Mouse (Mus musculus): ENCODE measurements around the gene Aox2. TPM values are rescaled to one million over a fixed set of nuclear protein-coding genes. Genes with fewer than 3 reads are reported as not detected.
"Not testable (repeated sequence)": the region's sequence is repeated elsewhere in the genome, so short reads cannot be mapped to it uniquely, and the experiment has no call there.

Aox2 gene
- polyA plus RNA-seq, 1 experiment from 2014 or later, result 2.9 TPM

DNA sequence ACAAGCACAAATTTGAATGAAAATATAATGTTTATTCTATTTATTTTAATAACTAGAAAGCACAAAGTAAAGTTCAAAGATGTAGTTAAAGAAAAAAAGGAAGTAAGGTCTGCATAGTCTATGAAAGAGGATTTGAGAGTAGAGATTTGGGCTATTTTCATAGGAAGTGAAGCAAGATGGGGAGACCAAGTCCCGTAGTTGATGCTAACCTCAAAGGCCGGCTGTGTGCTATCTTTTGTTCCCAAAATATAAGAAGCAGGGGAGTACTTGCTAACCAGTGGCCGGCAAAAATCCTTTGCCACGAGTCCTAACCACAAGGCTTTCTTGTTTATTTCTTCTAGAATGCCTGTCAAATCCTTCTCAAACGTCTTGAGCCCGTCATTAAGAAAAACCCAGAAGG lies 70.6 kb downstream of the Aox2 start:
- no peak overlapping the region for H3K9ac ChIP-seq
- 68% methylated on average over 6 of the region's 6 CpGs for WGBS
- H3K4me2 ChIP-seq (replicated peaks), result no peak overlapping the region
- no peaks in the 10 kb centered on the region for H3K36me3 ChIP-seq
- H3K27me3 ChIP-seq, result no peaks in the 10 kb centered on the region
- no peak overlapping the region for H3K27ac ChIP-seq (replicated peaks)
- H3K9me3 ChIP-seq (replicated peaks), result no peaks in the 10 kb centered on the region
- no peak for ATAC-seq (ENCODE audit: insufficient number of reproducible peaks, low FRiP score, low TSS enrichment, low read depth)
- H3K4me1 ChIP-seq, result no peaks in the 10 kb centered on the region
- H3K4me3 ChIP-seq (replicated peaks), result no peak overlapping the region

GRCm38 (mm10) chr1:58353238-58353893 lies 75.2 kb downstream of the Aox2 start:
- Histone ChIP-seq H3K4me2 (replicated peaks) (no peak overlapping the region), H3K27ac (replicated peaks) (no peak overlapping the region), H3K9ac (no peak overlapping the region), H3K4me3 (replicated peaks) (no peak overlapping the region), H3K4me1 (no peaks in the 10 kb centered on the region), H3K36me3 (no peaks in the 10 kb centered on the region), H3K9me3 (replicated peaks) (no peaks in the 10 kb centered on the region), H3K27me3 (no peaks in the 10 kb centered on the region)
- 47% methylated on average over 4 of the region's 4 CpGs for WGBS
- no peak for ATAC-seq (ENCODE audit: insufficient number of reproducible peaks, low FRiP score, low TSS enrichment, low read depth)

DNA sequence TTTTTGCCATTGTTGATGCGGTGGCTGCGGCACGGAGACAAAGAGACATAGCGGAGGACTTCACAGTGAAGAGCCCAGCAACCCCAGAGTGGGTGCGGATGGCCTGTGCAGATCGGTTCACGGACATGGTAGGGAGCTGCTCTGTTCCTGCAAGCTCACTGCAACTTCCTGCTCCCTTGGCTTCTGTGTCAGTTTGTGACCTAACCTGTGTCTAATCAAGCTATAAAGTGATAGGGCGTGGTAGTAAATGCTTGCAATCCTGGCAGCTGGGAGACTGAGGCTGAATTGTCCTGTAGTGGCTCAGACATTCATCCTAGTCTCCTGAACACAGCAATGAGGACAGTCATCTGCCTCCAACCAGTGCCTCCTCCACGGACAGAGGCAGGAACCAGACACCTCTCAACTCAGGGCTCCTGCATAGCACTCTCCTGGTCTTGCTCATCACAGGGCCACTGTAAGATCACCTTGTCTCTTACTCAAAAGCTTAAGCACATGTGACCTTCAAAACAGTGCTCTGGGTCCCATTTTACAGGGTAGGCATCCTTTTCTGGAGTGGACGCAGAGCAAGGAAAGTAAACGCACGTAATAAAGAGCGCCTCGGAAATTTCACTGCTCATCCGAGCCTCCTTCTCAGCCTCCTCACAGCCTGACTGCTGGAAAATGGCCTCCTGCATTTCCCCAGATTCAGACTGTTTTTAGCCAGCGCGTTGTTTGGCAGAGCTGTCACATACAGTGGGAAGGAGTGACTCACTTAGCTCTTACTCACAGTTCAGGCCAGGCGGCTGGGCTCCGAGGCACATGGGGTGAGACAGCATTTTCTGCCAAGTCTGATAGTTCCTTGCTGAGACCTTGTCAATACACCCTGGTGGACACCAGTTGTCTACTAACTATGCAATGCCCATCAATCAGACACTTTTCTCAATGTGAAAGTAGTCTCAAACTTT lies 81.1 kb downstream of the Aox2 start:
- H3K27ac ChIP-seq (replicated peaks), result no peak overlapping the region
- ATAC-seq (ENCODE audit: insufficient number of reproducible peaks, low FRiP score, low TSS enrichment, low read depth), result no peak
- H3K4me1 ChIP-seq, result no peaks in the 10 kb centered on the region
- H3K9ac ChIP-seq, result no peak overlapping the region
- H3K4me2 ChIP-seq (replicated peaks), result no peak overlapping the region
- no peaks in the 10 kb centered on the region for H3K36me3 ChIP-seq
- 81% methylated on average over 19 of the region's 19 CpGs for whole genome bisulfite sequencing
- H3K27me3 ChIP-seq, result no peaks in the 10 kb centered on the region
- H3K9me3 ChIP-seq (replicated peaks), result no peaks in the 10 kb centered on the region
- H3K4me3 ChIP-seq (replicated peaks), result no peak overlapping the region

DNA sequence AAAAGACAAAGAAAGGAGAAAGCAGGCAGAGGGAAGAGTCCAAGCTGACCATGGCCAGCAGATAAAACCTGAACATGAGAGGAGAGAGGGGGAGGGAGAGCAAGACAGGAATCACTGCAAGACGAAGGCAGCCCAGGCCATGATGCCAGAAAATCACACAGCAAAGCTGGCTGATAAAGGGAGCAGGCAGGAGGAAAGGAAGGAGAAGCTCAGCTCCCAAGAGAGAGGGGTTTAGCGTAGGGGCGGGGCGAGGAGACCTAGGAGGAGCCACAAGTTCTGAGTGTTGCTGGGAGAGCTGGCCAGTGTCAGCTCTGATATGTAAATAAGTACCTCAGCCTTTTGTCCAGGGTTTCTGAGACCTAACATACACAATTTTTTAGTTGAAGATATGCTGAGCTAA lies 84.2 kb downstream of the Aox2 start:
- H3K9ac ChIP-seq, result no peak overlapping the region
- no peaks in the 10 kb centered on the region for H3K27me3 ChIP-seq
- H3K4me3 ChIP-seq (replicated peaks), result no peak overlapping the region
- ATAC-seq (ENCODE audit: insufficient number of reproducible peaks, low FRiP score, low TSS enrichment, low read depth), result no peak
- H3K36me3 ChIP-seq, result no peaks in the 10 kb centered on the region
- 64% methylated on average over 4 of the region's 4 CpGs for WGBS
- H3K9me3 ChIP-seq (replicated peaks), result no peaks in the 10 kb centered on the region
- H3K27ac ChIP-seq (replicated peaks), result no peak overlapping the region
- no peak overlapping the region for H3K4me2 ChIP-seq (replicated peaks)
- H3K4me1 ChIP-seq, result 0 out of 2 replicates have a peak, but pooled peaks cover 3% of the 10 kb centered on the region

DNA sequence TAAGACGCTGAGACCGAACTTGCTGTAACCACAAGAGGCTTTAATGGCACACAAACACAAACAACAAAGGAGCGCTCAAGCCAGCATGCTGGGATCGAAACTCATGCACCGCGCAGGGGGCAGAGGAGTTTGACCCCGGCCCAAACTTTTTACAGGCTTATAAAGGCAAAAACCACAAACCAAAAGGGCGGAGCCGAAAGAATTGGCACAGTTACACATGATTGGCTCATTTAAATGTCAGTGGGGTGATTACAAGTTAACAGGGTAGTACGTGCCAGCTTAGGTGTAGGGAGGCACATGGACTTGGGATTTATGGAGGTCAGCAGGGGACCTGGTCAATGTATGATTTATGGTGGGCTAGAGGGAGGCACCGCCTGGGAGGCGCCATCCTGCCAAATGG lies 86.4 kb downstream of the Aox2 start:
- Histone ChIP-seq H3K4me2 (replicated peaks) (no peak overlapping the region), H3K9me3 (replicated peaks) (no peaks in the 10 kb centered on the region), H3K4me3 (replicated peaks) (no peak overlapping the region), H3K27me3 (no peaks in the 10 kb centered on the region), H3K4me1 (0 out of 2 replicates have a peak, but pooled peaks cover 4% of the 10 kb centered on the region), H3K27ac (replicated peaks) (no peak overlapping the region), H3K9ac (no peak overlapping the region), H3K36me3 (no peaks in the 10 kb centered on the region)
- 95% methylated on average over 12 of the region's 12 CpGs for WGBS
- no peak for ATAC-seq (ENCODE audit: insufficient number of reproducible peaks, low FRiP score, low TSS enrichment, low read depth)

- no peak overlapping the region for H3K4me3 ChIP-seq (replicated peaks)
- H3K27ac ChIP-seq (replicated peaks), result no peak overlapping the region
- H3K4me2 ChIP-seq (replicated peaks), result no peak overlapping the region
- H3K27me3 ChIP-seq, result no peaks in the 10 kb centered on the region
- H3K9ac ChIP-seq, result no peak overlapping the region
- H3K4me1 ChIP-seq, result 0 out of 2 replicates have a peak, but pooled peaks cover 4% of the 10 kb centered on the region
- ATAC-seq (ENCODE audit: insufficient number of reproducible peaks, low FRiP score, low TSS enrichment, low read depth), result no peak
- no peaks in the 10 kb centered on the region for H3K9me3 ChIP-seq (replicated peaks)
- no peaks in the 10 kb centered on the region for H3K36me3 ChIP-seq
- WGBS, result 98% methylated on average over 3 of the region's 3 CpGs
These were observed 87.7 kb downstream of the Aox2 start for GRCm38 (mm10) chr1:58365829-58366228.

- peak; percentile 80 for ATAC-seq (ENCODE audit: insufficient number of reproducible peaks, low FRiP score, low TSS enrichment, low read depth)
- 63% methylated on average over 12 of the region's 12 CpGs for WGBS
These were observed 88.8 kb downstream of the Aox2 start for GRCm38 (mm10) chr1:58366737-58367471.

GRCm38 (mm10) chr1:58369716-58370115 lies 91.6 kb downstream of the Aox2 start:
- ATAC-seq (ENCODE audit: insufficient number of reproducible peaks, low FRiP score, low TSS enrichment, low read depth), result no peak

More at GRCm38 (mm10) chr1:58366737-58367471, 88.8 kb downstream of the Aox2 start:
- no peaks in the 10 kb centered on the region for H3K27me3 ChIP-seq
- no peak overlapping the region for H3K9ac ChIP-seq
- H3K36me3 ChIP-seq, result no peaks in the 10 kb centered on the region
- 0 out of 2 replicates have a peak, but pooled peaks cover 4% of the 10 kb centered on the region for H3K4me1 ChIP-seq
- H3K9me3 ChIP-seq (replicated peaks), result no peaks in the 10 kb centered on the region
- no peak overlapping the region for H3K4me3 ChIP-seq (replicated peaks)
- peak overlapping the region; percentile 65 for H3K27ac ChIP-seq (replicated peaks)
- H3K4me2 ChIP-seq (replicated peaks), result no peak overlapping the region

DNA sequence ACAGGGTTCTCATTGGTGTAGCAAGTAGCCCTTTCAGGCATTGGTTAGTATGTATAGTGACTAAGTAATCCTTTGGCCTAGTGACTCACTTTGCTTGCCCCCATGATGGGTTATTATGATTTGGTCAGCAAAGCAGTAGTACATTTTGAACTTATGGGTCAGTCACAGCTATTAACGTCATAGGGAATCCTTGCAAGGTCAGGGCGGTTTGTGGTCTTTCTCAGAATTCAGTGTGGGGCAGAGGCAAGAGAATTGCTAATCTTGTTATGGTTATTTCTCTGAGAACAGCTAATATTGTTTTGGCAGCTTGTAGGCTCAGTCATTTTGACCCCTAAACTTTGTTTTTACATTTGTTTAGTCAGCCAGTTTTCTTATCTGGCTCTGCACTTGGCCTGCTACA lies 96.1 kb downstream of the Aox2 start:
- not testable (repeated sequence) for H3K27ac ChIP-seq (replicated peaks); H3K36me3 ChIP-seq; ATAC-seq (ENCODE audit: insufficient number of reproducible peaks, low FRiP score, low TSS enrichment, low read depth); H3K27me3 ChIP-seq; H3K4me2 ChIP-seq (replicated peaks); H3K4me1 ChIP-seq; H3K9ac ChIP-seq; H3K4me3 ChIP-seq (replicated peaks); H3K9me3 ChIP-seq (replicated peaks)
- 86% methylated on average over 2 of the region's 2 CpGs for WGBS

More at GRCm38 (mm10) chr1:58369716-58370115, 91.6 kb downstream of the Aox2 start:
- Histone ChIP-seq H3K9ac (no peak overlapping the region), H3K4me1 (0 out of 2 replicates have a peak, but pooled peaks cover 4% of the 10 kb centered on the region), H3K9me3 (replicated peaks) (no peaks in the 10 kb centered on the region), H3K4me2 (replicated peaks) (no peak overlapping the region), H3K27ac (replicated peaks) (no peak overlapping the region), H3K4me3 (replicated peaks) (no peak overlapping the region), H3K27me3 (no peaks in the 10 kb centered on the region), H3K36me3 (no peaks in the 10 kb centered on the region)
- WGBS, result 80% methylated on average over 2 of the region's 2 CpGs

DNA sequence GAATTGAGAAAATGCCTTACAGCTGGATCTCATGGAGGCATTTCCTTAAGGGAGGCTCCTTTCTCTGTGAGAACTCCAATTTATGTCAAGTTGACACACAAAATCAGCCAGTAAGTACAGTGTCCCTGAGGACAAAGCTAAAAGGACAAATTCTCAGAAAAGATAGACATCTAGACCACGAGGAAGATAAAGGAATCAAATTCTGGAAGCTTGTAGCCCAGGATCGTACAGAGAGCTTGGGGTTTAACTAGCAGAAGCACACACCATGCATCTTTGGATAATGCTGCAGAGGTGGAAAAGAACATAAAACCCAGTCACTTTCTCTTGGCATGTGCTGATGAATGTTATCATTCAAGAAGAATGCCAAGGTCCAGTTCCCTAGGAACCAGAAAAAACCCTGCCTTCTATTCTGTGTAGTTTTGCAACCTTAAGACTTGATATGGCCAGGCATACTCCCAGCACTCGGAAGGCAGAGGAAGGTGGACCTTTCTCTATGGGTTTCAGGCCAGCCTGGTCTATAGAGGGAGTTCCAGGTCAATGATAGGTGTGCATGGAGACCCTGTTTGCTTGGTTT lies 97.5 kb downstream of the Aox2 start:
- Histone ChIP-seq H3K27ac (replicated peaks) (no peak overlapping the region), H3K27me3 (no peaks in the 10 kb centered on the region), H3K9me3 (replicated peaks) (no peaks in the 10 kb centered on the region), H3K4me1 (no peaks in the 10 kb centered on the region), H3K36me3 (no peaks in the 10 kb centered on the region), H3K4me3 (replicated peaks) (no peak overlapping the region), H3K9ac (no peak overlapping the region), H3K4me2 (replicated peaks) (no peak overlapping the region)
- WGBS, result 54% methylated on average over 3 of the region's 3 CpGs
- no peak for ATAC-seq (ENCODE audit: insufficient number of reproducible peaks, low FRiP score, low TSS enrichment, low read depth)
